Mouse (Mus musculus): ENCODE measurements around the gene Fuca2. TPM values are rescaled to one million over a fixed set of nuclear protein-coding genes. Genes with fewer than 3 reads are reported as not detected.
"Not testable (repeated sequence)": the region's sequence is repeated elsewhere in the genome, so short reads cannot be mapped to it uniquely, and the experiment has no call there.

Gene Fuca2
- polyA plus RNA-seq, 1 experiment from 2014 or later = 105 TPM

GRCm38 (mm10) chr10:13500938-13501496 lies 1.7 kb downstream of the Fuca2 start:
- H3K9ac ChIP-seq (ENCODE audit: low read length) = peak overlapping the region; percentile 85
- 0% methylated on average over 30 of the region's 30 CpGs for WGBS
- no peaks in the 10 kb centered on the region for H3K9me3 ChIP-seq (replicated peaks; ENCODE audit: control insufficient read depth, low read length)
- peak; percentile 96 for ATAC-seq (ENCODE audit: insufficient read depth, low FRiP score)
- peaks cover 9% of the 10 kb centered on the region; the same call in 1 of the 2 replicates for H3K4me1 ChIP-seq (ENCODE audit: control insufficient read depth, insufficient read depth, low read length)
- H3K36me3 ChIP-seq (ENCODE audit: control insufficient read depth, insufficient read depth, low read length) = 0 out of 2 replicates have a peak, but pooled peaks cover 2% of the 10 kb centered on the region
- peak overlapping the region; percentile 74 for H3K4me3 ChIP-seq (replicated peaks; ENCODE audit: low read length)
- peak overlapping the region; percentile 71 for H3K27ac ChIP-seq (ENCODE audit: low read length)
- H3K27me3 ChIP-seq (ENCODE audit: control insufficient read depth, insufficient read depth, low read length) = no peaks in the 10 kb centered on the region
- peak overlapping the region; percentile 74 for H3K4me2 ChIP-seq (ENCODE audit: low read depth, low read length)

- Histone ChIP-seq H3K4me3 (replicated peaks; ENCODE audit: low read length) (peak overlapping the region; percentile 74), H3K9ac (ENCODE audit: low read length) (peak overlapping the region; percentile 85), H3K4me2 (ENCODE audit: low read depth, low read length) (peak overlapping the region; percentile 74)
- ATAC-seq (ENCODE audit: insufficient read depth, low FRiP score); H3K36me3 ChIP-seq (ENCODE audit: control insufficient read depth, insufficient read depth, low read length); H3K4me1 ChIP-seq (ENCODE audit: control insufficient read depth, insufficient read depth, low read length); H3K27ac ChIP-seq (ENCODE audit: low read length); H3K9me3 ChIP-seq (replicated peaks; ENCODE audit: control insufficient read depth, low read length); H3K27me3 ChIP-seq (ENCODE audit: control insufficient read depth, insufficient read depth, low read length): not testable (repeated sequence)
- WGBS = 48% methylated on average over 4 of the region's 4 CpGs
Observed at GRCm38 (mm10) chr10:13501533-13501932, 2.2 kb downstream of the Fuca2 start.

GRCm38 (mm10) chr10:13502371-13502770 lies 3.0 kb downstream of the Fuca2 start:
- H3K9ac ChIP-seq (ENCODE audit: low read length) = no peak overlapping the region

GRCm38 (mm10) chr10:13521857-13522256 lies 22.5 kb downstream of the Fuca2 start:
- Histone ChIP-seq H3K9ac (ENCODE audit: low read length) (no peak overlapping the region), H3K27ac (ENCODE audit: low read length) (no peak overlapping the region), H3K4me3 (replicated peaks; ENCODE audit: low read length) (no peak overlapping the region), H3K4me2 (ENCODE audit: low read depth, low read length) (no peak overlapping the region), H3K9me3 (replicated peaks; ENCODE audit: control insufficient read depth, low read length) (no peaks in the 10 kb centered on the region), H3K36me3 (ENCODE audit: control insufficient read depth, insufficient read depth, low read length) (no peaks in the 10 kb centered on the region), H3K4me1 (ENCODE audit: control insufficient read depth, insufficient read depth, low read length) (no peaks in the 10 kb centered on the region), H3K27me3 (ENCODE audit: control insufficient read depth, insufficient read depth, low read length) (no peaks in the 10 kb centered on the region)
- WGBS = 59% methylated on average over 4 of the region's 4 CpGs
- ATAC-seq (ENCODE audit: insufficient read depth, low FRiP score) = no peak

More at GRCm38 (mm10) chr10:13502371-13502770, 3.0 kb downstream of the Fuca2 start:
- no peaks in the 10 kb centered on the region for H3K9me3 ChIP-seq (replicated peaks; ENCODE audit: control insufficient read depth, low read length)
- no peak overlapping the region for H3K27ac ChIP-seq (ENCODE audit: low read length)
- ATAC-seq (ENCODE audit: insufficient read depth, low FRiP score) = no peak
- H3K4me2 ChIP-seq (ENCODE audit: low read depth, low read length) = peak overlapping the region; percentile 74; the same call in 1 of the 2 replicates
- WGBS = 76% methylated on average over 8 of the region's 8 CpGs
- H3K27me3 ChIP-seq (ENCODE audit: control insufficient read depth, insufficient read depth, low read length) = no peaks in the 10 kb centered on the region
- H3K4me3 ChIP-seq (replicated peaks; ENCODE audit: low read length) = no peak overlapping the region
- peaks cover 9% of the 10 kb centered on the region; the same call in 1 of the 2 replicates for H3K4me1 ChIP-seq (ENCODE audit: control insufficient read depth, insufficient read depth, low read length)
- 0 out of 2 replicates have a peak, but pooled peaks cover 2% of the 10 kb centered on the region for H3K36me3 ChIP-seq (ENCODE audit: control insufficient read depth, insufficient read depth, low read length)

GRCm38 (mm10) chr10:13528155-13528554 lies 28.8 kb downstream of the Fuca2 start:
- Histone ChIP-seq H3K4me2 (ENCODE audit: low read depth, low read length) (no peak overlapping the region), H3K36me3 (ENCODE audit: control insufficient read depth, insufficient read depth, low read length) (peaks cover 15% of the 10 kb centered on the region), H3K27me3 (ENCODE audit: control insufficient read depth, insufficient read depth, low read length) (no peaks in the 10 kb centered on the region), H3K27ac (ENCODE audit: low read length) (no peak overlapping the region), H3K9me3 (replicated peaks; ENCODE audit: control insufficient read depth, low read length) (no peaks in the 10 kb centered on the region), H3K9ac (ENCODE audit: low read length) (no peak overlapping the region), H3K4me1 (ENCODE audit: control insufficient read depth, insufficient read depth, low read length) (no peaks in the 10 kb centered on the region), H3K4me3 (replicated peaks; ENCODE audit: low read length) (no peak overlapping the region)
- ATAC-seq (ENCODE audit: insufficient read depth, low FRiP score) = no peak
- WGBS = 41% methylated on average over 4 of the region's 4 CpGs

GRCm38 (mm10) chr10:13534751-13535150 lies 35.4 kb downstream of the Fuca2 start:
- Histone ChIP-seq H3K27ac (ENCODE audit: low read length) (no peak overlapping the region), H3K9ac (ENCODE audit: low read length) (no peak overlapping the region), H3K4me1 (ENCODE audit: control insufficient read depth, insufficient read depth, low read length) (no peaks in the 10 kb centered on the region), H3K4me2 (ENCODE audit: low read depth, low read length) (no peak overlapping the region), H3K4me3 (replicated peaks; ENCODE audit: low read length) (no peak overlapping the region), H3K27me3 (ENCODE audit: control insufficient read depth, insufficient read depth, low read length) (no peaks in the 10 kb centered on the region), H3K9me3 (replicated peaks; ENCODE audit: control insufficient read depth, low read length) (no peaks in the 10 kb centered on the region), H3K36me3 (ENCODE audit: control insufficient read depth, insufficient read depth, low read length) (peaks cover 22% of the 10 kb centered on the region)
- 84% methylated on average over 3 of the region's 3 CpGs for WGBS
- ATAC-seq (ENCODE audit: insufficient read depth, low FRiP score) = no peak

- Histone ChIP-seq H3K27me3 (ENCODE audit: control insufficient read depth, insufficient read depth, low read length) (no peaks in the 10 kb centered on the region), H3K4me1 (ENCODE audit: control insufficient read depth, insufficient read depth, low read length) (no peaks in the 10 kb centered on the region), H3K36me3 (ENCODE audit: control insufficient read depth, insufficient read depth, low read length) (peaks cover 16% of the 10 kb centered on the region), H3K4me3 (replicated peaks; ENCODE audit: low read length) (no peak overlapping the region), H3K4me2 (ENCODE audit: low read depth, low read length) (no peak overlapping the region), H3K9me3 (replicated peaks; ENCODE audit: control insufficient read depth, low read length) (no peaks in the 10 kb centered on the region), H3K27ac (ENCODE audit: low read length) (no peak overlapping the region), H3K9ac (ENCODE audit: low read length) (no peak overlapping the region)
- 96% methylated on average over 7 of the region's 7 CpGs for WGBS
- no peak for ATAC-seq (ENCODE audit: insufficient read depth, low FRiP score)
Observed at GRCm38 (mm10) chr10:13536706-13537105, 37.4 kb downstream of the Fuca2 start.

- WGBS = 93% methylated on average over 7 of the region's 7 CpGs
- Histone ChIP-seq H3K27me3 (ENCODE audit: control insufficient read depth, insufficient read depth, low read length) (no peaks in the 10 kb centered on the region), H3K4me2 (ENCODE audit: low read depth, low read length) (no peak overlapping the region), H3K27ac (ENCODE audit: low read length) (no peak overlapping the region), H3K4me3 (replicated peaks; ENCODE audit: low read length) (no peak overlapping the region), H3K36me3 (ENCODE audit: control insufficient read depth, insufficient read depth, low read length) (peaks cover 8% of the 10 kb centered on the region; the same call in 1 of the 2 replicates), H3K9me3 (replicated peaks; ENCODE audit: control insufficient read depth, low read length) (no peaks in the 10 kb centered on the region), H3K4me1 (ENCODE audit: control insufficient read depth, insufficient read depth, low read length) (no peaks in the 10 kb centered on the region), H3K9ac (ENCODE audit: low read length) (no peak overlapping the region)
- no peak for ATAC-seq (ENCODE audit: insufficient read depth, low FRiP score)
Observed at GRCm38 (mm10) chr10:13539769-13540333, 40.5 kb downstream of the Fuca2 start.

GRCm38 (mm10) chr10:13541721-13542120 lies 42.4 kb downstream of the Fuca2 start:
- Histone ChIP-seq H3K4me1 (ENCODE audit: control insufficient read depth, insufficient read depth, low read length) (no peaks in the 10 kb centered on the region), H3K9ac (ENCODE audit: low read length) (no peak overlapping the region), H3K4me2 (ENCODE audit: low read depth, low read length) (no peak overlapping the region), H3K9me3 (replicated peaks; ENCODE audit: control insufficient read depth, low read length) (no peaks in the 10 kb centered on the region), H3K4me3 (replicated peaks; ENCODE audit: low read length) (no peak overlapping the region), H3K36me3 (ENCODE audit: control insufficient read depth, insufficient read depth, low read length) (0 out of 2 replicates have a peak, but pooled peaks cover 5% of the 10 kb centered on the region), H3K27me3 (ENCODE audit: control insufficient read depth, insufficient read depth, low read length) (no peaks in the 10 kb centered on the region), H3K27ac (ENCODE audit: low read length) (no peak overlapping the region)
- no peak for ATAC-seq (ENCODE audit: insufficient read depth, low FRiP score)
- WGBS = 95% methylated on average over 5 of the region's 5 CpGs

Data from stomach, embryonic 16.5 days (tissue).